Mouse (Mus musculus) small intestine, adult 2 months (tissue): ENCODE data around the gene Psmb10. TPM values are rescaled to one million over a fixed set of nuclear protein-coding genes. Genes with fewer than 3 reads are reported as not detected.

ENCODE experiments used
- H3K27ac ChIP-seq: fragments of 200-500 bp; 2 replicates; pipeline ENCODE4 v1.5.1; 2012; ENCODE audit warnings: low read depth, low read length, control low read depth, inconsistent platforms; ENCODE audit not compliant: insufficient read depth
- H3K27me3 ChIP-seq: fragments of 200-500 bp; 2 replicates; pipeline ENCODE4 v1.6.1; 2012; ENCODE audit warnings: mild to moderate bottlenecking, moderate library complexity, low read length, inconsistent platforms; ENCODE audit not compliant: control insufficient read depth, insufficient read depth
- H3K36me3 ChIP-seq: fragments of 200-500 bp; 2 replicates; pipeline ENCODE4 v1.6.1; 2012; ENCODE audit warnings: mild to moderate bottlenecking, low read length, control low read depth, inconsistent platforms; ENCODE audit not compliant: control insufficient read depth, insufficient read depth
- H3K4me1 ChIP-seq: fragments of 200-500 bp; 2 replicates; pipeline ENCODE4 v1.6.1; 2012; ENCODE audit warnings: low read length, inconsistent platforms, mixed read lengths; ENCODE audit not compliant: control insufficient read depth, insufficient read depth, insufficient read length
- H3K4me3 ChIP-seq: fragments of 200-500 bp; 2 replicates; pipeline ENCODE4 v1.5.1; 2012; ENCODE audit warnings: low read depth, mild to moderate bottlenecking, control low read depth, inconsistent platforms, low read length, moderate library complexity
- CTCF ChIP-seq: fragments of 200-500 bp; IDR thresholded peaks from 2 replicates; pipeline ENCODE4 v1.5.1; 2012; ENCODE audit warnings: low read depth, mild to moderate bottlenecking, control low read depth, inconsistent platforms, low read length, moderate library complexity, mixed read lengths; ENCODE audit not compliant: insufficient replicate concordance, insufficient read length; ENCODE audit errors: extremely low read depth
- POLR2A ChIP-seq: fragments of 200-500 bp; IDR thresholded peaks from 2 replicates; pipeline ENCODE4 v1.6.1; 2012; ENCODE audit warnings: low read depth, mild to moderate bottlenecking, control low read depth, inconsistent platforms, low read length, moderate library complexity
- WGBS: fragments of 180-500 bp; shearing (Covaris S2); methylation state at CpG from one replicate; pipeline ENCODE4 v1.1.7; 2018; 5-methylcytosine and 5-hydroxymethylcytosine counted together
- polyA plus RNA-seq: library from polyadenylated mRNA; depleted of rRNA; stranded (reverse); fragments of >200 nt; gene quantifications from 2 replicates; pipeline ENCODE4 v1.2.3, GENCODE M21; 2012

Psmb10 gene
- polyA plus RNA-seq, 1 experiment: 1,032 TPM

DNA sequence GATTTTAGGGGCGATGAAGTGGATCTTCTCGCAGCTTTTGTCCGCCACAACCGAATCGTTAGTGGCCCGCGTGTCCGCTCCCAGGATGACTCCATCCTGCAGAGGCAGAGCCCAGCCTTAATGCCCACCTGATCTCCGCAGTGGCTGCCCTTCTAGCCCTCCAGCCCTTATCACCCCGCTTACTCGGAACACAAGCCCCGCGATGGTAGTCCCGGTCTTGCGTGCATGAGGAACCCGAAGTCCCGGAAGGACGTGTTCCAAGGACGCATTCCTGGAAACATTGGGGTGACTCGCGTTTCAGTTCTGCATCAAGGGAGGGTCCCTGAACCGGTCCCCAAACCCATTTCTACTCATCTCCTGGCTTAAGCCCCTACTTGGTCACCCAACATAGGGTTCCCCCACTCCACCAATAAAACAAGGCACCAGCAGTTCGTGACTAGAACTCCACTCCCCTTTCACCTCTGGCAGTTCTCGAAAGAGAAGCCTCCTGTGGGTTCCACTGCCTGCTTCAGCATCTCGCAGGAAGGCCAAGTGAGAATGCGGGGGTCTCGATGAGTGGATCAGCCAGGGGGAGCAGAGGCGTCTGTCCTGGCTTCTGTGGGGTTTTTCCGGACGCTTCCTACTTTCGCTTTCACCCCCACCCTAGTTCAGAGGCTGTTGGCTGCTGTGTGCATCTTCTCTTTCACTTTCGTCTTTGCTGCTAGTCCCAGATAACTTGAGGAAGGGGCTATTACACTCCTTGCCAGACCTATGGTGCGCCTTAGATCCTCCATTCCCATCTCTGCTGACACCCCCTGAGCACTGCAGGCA is 543 bp downstream of the Psmb10 start:
- H3K36me3 ChIP-seq: peaks cover 24% of the 10 kb centered on the region
- peaks cover 11% of the 10 kb centered on the region for H3K4me1 ChIP-seq
- under 1% methylated on average over 33 of the region's 33 CpGs for WGBS
- TF ChIP-seq POLR2A (peak; percentile 81; the same call in 1 of the 2 replicates), CTCF (peak; percentile 26; the same call in 1 of the 2 replicates)
- no peaks in the 10 kb centered on the region for H3K27me3 ChIP-seq
- H3K4me3 ChIP-seq: peak overlapping the region; percentile 95
- peak overlapping the region; percentile 92 for H3K27ac ChIP-seq

DNA sequence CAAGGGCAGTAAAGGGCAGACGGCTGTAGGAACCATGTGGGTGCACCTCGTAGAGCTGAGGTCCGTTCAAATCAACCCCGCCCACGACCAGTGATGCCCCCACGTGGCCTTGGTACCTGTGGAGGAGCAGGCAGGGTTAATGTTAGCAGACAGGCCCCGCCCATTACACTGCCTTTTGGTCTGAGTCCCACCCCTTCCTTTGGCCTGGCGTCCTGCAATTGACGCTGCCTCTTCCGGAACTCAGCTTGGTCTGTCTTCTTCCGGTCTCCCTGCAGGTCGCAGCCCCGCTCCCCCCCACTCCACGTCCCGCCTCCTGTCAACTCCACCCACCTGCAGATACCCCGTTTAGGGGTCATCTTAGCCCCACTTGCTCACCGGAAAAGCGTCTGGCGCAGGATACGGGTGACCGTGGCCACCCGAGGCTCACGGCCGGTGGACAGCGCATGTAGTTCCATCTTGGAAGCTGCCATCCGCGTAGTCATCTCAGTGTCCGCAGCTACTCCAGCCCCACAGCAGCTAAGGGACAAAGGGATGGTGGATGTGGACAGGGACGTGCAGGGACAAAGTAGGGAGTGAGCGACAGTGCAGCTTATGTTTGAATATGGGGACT is 1.3 kb downstream of the Psmb10 start:
- WGBS: under 1% methylated on average over 30 of the region's 30 CpGs
- H3K4me3 ChIP-seq: peak overlapping the region; percentile 95

DNA sequence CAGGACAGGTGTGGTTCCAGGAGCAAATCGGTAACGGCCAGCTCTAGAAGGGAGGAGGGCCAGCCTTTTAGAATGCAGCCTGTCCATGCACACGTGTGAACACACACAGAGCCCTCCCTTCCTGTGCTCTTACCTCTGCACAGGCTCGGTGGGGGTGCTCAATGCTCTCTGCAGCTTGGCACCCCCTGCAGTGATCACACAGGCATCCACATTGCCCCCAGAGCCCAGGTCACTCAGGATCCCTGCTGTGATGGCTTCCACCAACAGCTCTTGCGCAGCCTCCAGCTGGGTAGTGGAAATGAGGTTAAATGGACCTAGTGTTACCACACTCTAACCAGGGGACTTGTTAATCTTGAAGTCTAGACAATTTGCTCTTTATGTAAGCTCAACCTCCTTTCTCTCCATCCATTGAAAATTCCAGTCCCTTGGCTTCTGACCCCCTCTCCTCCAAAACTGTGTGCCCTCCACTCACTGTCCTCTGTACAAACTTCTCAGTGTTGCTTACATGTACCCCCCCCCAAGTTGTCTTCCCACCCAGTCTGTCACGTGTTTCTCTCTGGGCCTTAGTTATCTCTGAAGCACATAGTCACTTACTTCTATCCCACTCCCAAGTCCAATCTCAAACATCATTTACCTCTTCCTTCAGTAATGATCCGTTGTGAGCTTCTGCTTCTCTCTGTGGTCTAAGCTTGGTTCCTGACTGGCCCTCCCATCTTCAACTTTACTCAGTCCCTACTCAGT is 2.2 kb downstream of the Psmb10 start:
- Histone ChIP-seq H3K4me3 (no peak overlapping the region; the same call in 1 of the 2 replicates), H3K27ac (no peak overlapping the region), H3K27me3 (no peaks in the 10 kb centered on the region), H3K4me1 (peaks cover 11% of the 10 kb centered on the region), H3K36me3 (peaks cover 25% of the 10 kb centered on the region)
- TF ChIP-seq POLR2A (no peak), CTCF (no peak)
- WGBS: 59% methylated on average over 7 of the region's 7 CpGs

More for the DNA sequence above, 1.3 kb downstream of the Psmb10 start:
- TF ChIP-seq POLR2A (peak; percentile 72), CTCF (no peak)
- H3K4me1 ChIP-seq: peaks cover 11% of the 10 kb centered on the region
- no peaks in the 10 kb centered on the region for H3K27me3 ChIP-seq
- peaks cover 25% of the 10 kb centered on the region for H3K36me3 ChIP-seq
- H3K27ac ChIP-seq: peak overlapping the region; percentile 92

DNA sequence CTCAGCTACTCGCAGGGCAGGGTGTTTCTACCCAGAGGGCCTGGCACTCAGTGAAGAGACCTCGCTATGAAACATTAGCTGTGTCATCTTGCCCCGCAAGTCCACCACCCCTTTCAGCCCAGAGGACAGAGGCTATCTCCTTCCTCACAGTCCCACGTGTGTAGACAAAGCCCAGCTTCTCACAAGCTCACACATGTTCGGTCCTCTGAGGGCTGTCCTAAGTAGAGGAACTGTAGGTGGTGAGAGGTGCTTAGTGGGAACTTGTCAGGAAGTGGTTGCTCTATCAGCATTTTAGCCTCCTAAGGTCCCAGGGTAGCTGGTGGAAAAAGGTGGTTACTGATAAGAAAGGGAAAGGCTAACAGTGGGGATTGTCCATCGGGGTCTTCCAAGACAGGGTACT is 3.1 kb downstream of the Psmb10 start:
- WGBS: 80% methylated on average over 6 of the region's 6 CpGs
- Histone ChIP-seq H3K4me3 (no peak overlapping the region), H3K36me3 (peaks cover 25% of the 10 kb centered on the region), H3K27me3 (no peaks in the 10 kb centered on the region), H3K27ac (no peak overlapping the region), H3K4me1 (peaks cover 14% of the 10 kb centered on the region)
- TF ChIP-seq POLR2A (no peak), CTCF (no peak)

DNA sequence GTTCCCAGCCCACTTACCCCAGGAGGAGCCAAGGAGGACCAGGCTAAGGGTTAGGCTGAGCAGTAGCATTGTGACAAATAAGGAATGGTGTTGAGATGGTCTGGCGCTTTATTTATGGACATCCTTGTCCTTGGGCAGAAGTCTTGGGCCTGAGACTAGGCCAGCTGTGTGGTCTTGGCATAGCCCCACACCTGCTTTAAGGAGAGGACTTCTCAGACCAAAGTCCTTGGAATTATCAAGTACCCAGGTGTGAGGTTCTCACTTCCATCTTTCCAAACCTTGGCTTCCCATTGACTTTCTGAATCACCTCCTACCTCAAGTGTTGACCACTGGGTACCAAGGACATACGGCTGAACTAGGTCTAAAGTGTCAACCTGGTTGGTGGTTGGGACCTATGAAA is 4.5 kb downstream of the Psmb10 start, which contains the start of gene Ctrl:
Gene Ctrl, minus strand, starts transcription at position 101 of the 400 bp plus-strand sequence.
- 80% methylated on average over 2 of the region's 2 CpGs for WGBS
- Histone ChIP-seq H3K4me3 (no peak within 1 kb of the TSS), H3K4me1 (peaks cover 14% of the 10 kb centered on the region), H3K36me3 (peaks cover 28% of the 10 kb centered on the region), H3K27me3 (no peaks in the 10 kb centered on the region), H3K27ac (no peak within 1 kb of the TSS)
- no peak for TF ChIP-seq CTCF
- TF ChIP-seq POLR2A: no peak

DNA sequence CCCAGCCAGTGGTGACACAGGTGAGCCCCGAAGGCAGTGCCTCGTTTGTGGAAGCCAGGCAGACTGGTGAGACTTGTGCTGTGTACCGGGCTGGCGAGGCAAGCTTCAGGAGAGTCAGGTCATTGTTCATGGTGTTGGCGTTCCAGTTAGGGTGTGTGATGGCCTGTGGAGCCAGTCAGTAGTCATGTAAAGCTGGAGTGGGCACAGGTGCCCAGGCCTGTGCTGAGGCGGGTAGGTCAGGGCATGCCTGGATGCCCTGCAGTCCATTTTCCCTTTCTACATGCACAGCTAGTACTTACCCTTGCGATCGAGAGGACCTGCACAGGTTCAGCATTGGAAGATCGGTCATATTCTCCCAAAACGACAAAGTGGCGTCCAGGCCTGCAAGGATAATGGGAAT is 5.7 kb downstream of the Psmb10 start:
- no peak overlapping the region for H3K4me3 ChIP-seq

DNA sequence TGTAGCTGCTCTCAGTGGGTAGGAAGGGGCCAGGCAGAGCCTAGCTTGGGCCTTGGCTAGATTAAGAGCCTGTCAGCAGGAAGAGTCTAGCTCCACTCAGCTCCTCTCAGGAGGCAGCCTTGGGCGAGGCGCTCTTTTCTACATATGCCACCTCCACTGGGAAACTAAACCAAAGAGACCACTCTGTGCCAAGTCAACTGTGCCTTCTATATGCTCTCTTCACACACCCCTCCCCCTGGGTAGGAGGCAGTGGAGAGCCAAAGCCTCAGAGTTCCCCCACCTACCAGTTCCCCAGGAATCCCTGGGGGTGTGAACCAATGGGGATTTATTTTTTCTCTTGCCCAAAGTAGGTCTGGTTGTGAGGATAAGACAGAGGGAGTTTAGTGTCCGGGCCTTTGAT is 7.0 kb downstream of the Psmb10 start:
- TF ChIP-seq CTCF (no peak), POLR2A (no peak)
- Histone ChIP-seq H3K4me3 (no peak overlapping the region), H3K4me1 (peaks cover 6% of the 10 kb centered on the region; the same call in 1 of the 2 replicates), H3K36me3 (peaks cover 23% of the 10 kb centered on the region), H3K27me3 (no peaks in the 10 kb centered on the region), H3K27ac (no peak overlapping the region)
- 94% methylated on average over 3 of the region's 3 CpGs for WGBS

More for the DNA sequence above, 5.7 kb downstream of the Psmb10 start:
- peaks cover 28% of the 10 kb centered on the region for H3K36me3 ChIP-seq
- 90% methylated on average over 11 of the region's 11 CpGs for WGBS
- peaks cover 11% of the 10 kb centered on the region for H3K4me1 ChIP-seq
- no peaks in the 10 kb centered on the region for H3K27me3 ChIP-seq
- H3K27ac ChIP-seq: no peak overlapping the region
- TF ChIP-seq POLR2A (no peak), CTCF (no peak)
